ENCODE assay signal across 16 mouse cellular contexts in the genomic region with DNA sequence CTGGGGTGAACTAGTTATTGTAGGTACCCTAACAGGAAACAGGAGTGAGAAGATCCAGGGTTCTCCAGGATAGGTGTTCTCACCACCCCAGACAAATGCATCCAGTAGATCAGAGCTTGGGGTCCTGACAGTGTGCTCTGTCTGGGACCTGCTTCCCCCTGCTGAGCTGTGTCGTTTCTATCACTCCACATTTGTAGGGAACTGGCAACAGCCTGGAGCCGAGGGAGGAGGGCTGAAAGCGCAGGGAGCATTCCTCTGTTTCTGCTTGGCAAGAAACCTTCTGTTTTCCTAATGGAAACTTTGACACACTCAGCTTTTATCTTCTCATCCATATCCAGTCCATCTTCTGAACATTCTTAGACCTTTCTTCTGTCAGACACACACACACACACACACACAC. TPM values are rescaled to one million over a fixed set of nuclear protein-coding genes. Genes with fewer than 3 reads are reported as not detected.
DNase-seq lines count a peak whose midpoint lies in the region; ATAC-seq and TF ChIP-seq lines count a peak whose summit lies in the region.
"Had no signal": no experiment of that assay in that cellular context is flagged by ENCODE, and none has a peak within 500 bp of the region (broad histone marks: within the 10 kb centered on the region; RNA-seq: fewer than 3 reads in every experiment).

No protein-coding gene starts in this region.

- H3K4me2 ChIP-seq in heart, postnatal 0 days (ENCODE audit: low read depth, low read length) = no peak overlapping the region
- H3K4me2 ChIP-seq: midbrain, embryonic 12.5 days; neural tube, embryonic 13.5 days had no signal

- intact Hi-C loops in gastrocnemius, postnatal 36 days (cut with DNase I) = no loop called here

- peak; percentile 39; the same call in 1 of the 2 replicates for ATAC-seq in heart, postnatal 0 days (ENCODE audit: insufficient read depth, low read depth)

- no peaks in the 10 kb centered on the region for H3K9me3 ChIP-seq in heart, postnatal 0 days (replicated peaks; ENCODE audit: control insufficient read depth, low read length)
- H3K9me3 ChIP-seq: G1E; midbrain, embryonic 12.5 days; neural tube, embryonic 13.5 days had no signal

- peak; percentile 8 for DNase-seq in gastrocnemius, postnatal 25 days
- DNase-seq in gastrocnemius, postnatal 36 days = no peak
- DNase-seq in brain, adult 2 months (ENCODE audit: low read depth, low spot score) = peak; percentile 1
- peak; percentile 29 for DNase-seq in heart, postnatal 0 days (ENCODE audit: low spot score)
- DNase-seq in lung, postnatal 25 days (ENCODE audit: low spot score) = peak; percentile 39
- no peak for DNase-seq in frontal cortex, adult 2 months (ENCODE audit: extremely low spot score in 1 of 2, low spot score in 1 of 2)
- DNase-seq in layer of hippocampus, adult 8-10 months (ENCODE audit: low spot score in 2 of 2) = no peak
- DNase-seq in cerebellum, adult 11 months = no peak
- DNase-seq: cerebellum, adult 2 months; embryo, embryonic 11 days; thymus, adult 18-20 months had no signal

- H3K27ac ChIP-seq in heart, postnatal 0 days (ENCODE audit: low read depth) = no peak overlapping the region
- H3K27ac ChIP-seq: liver, embryonic 14.5 days; midbrain, embryonic 12.5 days; neural tube, embryonic 13.5 days had no signal

- TF ChIP-seq CTCF in heart, postnatal 0 days (IDR thresholded peaks at IDR 0.05; ENCODE audit: low read depth) = no peak

- no peak overlapping the region for H3K9ac ChIP-seq in heart, postnatal 0 days (replicated peaks; ENCODE audit: low read depth, low read length)
- H3K9ac ChIP-seq: liver, embryonic 14.5 days; midbrain, embryonic 12.5 days; neural tube, embryonic 13.5 days had no signal

- WGBS in heart, postnatal 0 days = 19% methylated on average over 3 of the region's 3 CpGs

- H3K27me3 ChIP-seq in heart, postnatal 0 days (ENCODE audit: control insufficient read depth, insufficient read depth, low read length) = no peaks in the 10 kb centered on the region
- H3K27me3 ChIP-seq: midbrain, embryonic 12.5 days; neural tube, embryonic 13.5 days had no signal

- no peaks in the 10 kb centered on the region for H3K4me1 ChIP-seq in heart, postnatal 0 days (ENCODE audit: control insufficient read depth, insufficient read depth)
- H3K4me1 ChIP-seq: midbrain, embryonic 12.5 days; neural tube, embryonic 13.5 days had no signal

- H3K4me3 ChIP-seq in heart, postnatal 0 days (ENCODE audit: low read depth, low read length) = no peak overlapping the region
- H3K4me3 ChIP-seq: midbrain, embryonic 12.5 days; neural tube, embryonic 13.5 days had no signal

- peaks cover 48% of the 10 kb centered on the region for H3K36me3 ChIP-seq in heart, postnatal 0 days (replicated peaks; ENCODE audit: control insufficient read depth, insufficient read depth, low read length)
- H3K36me3 ChIP-seq: G1E; midbrain, embryonic 12.5 days; neural tube, embryonic 13.5 days had no signal

- no peak for TF ChIP-seq EP300 in heart, postnatal 0 days (IDR thresholded peaks at IDR 0.05; ENCODE audit: low read depth)

RNA-seq across cellular contexts. Expression of a gene that starts 45.2 kb away (rescaled TPM):
- 1 to 10 TPM; 8.2 to 8.8 TPM for total RNA-seq in gastrocnemius, postnatal 25 days (2021)
- 10 to 100 TPM in 1 of 2 experiments, 1 to 10 TPM in 1; 6.4 to 10.8 TPM for total RNA-seq in gastrocnemius, postnatal 36 days (2021)
- total RNA-seq in heart, postnatal 0 days (2014; rRNA removed; ENCODE audit: low replicate concordance) = 14.8 and 40.4 TPM in 2 replicates
- polyA plus RNA-seq in heart, postnatal 0 days (2015; fragmentation: Nextera tagmentation; extraction: Ambion mirVana) = 19.8 and 21.5 TPM in 2 replicates
- 4.1 and 5.3 TPM in 2 replicates for polyA plus RNA-seq in frontal cortex, adult 2 months (2012; rRNA removed)
- total RNA-seq in layer of hippocampus, adult 8-10 months (2022) = 1 to 10 TPM; 1.7 to 2.3 (median 1.9) TPM
- polyA plus RNA-seq: C2C12, G1E had no signal

Comparison
In these comparisons a context has a peak if more than half of its experiments do, and no peak if none do; other contexts are left out.
1. DNase-seq: peak in gastrocnemius, postnatal 25 days (single experiment), brain, adult 2 months (single experiment), heart, postnatal 0 days (single experiment) and lung, postnatal 25 days (single experiment); none in gastrocnemius, postnatal 36 days (0 of 2), frontal cortex, adult 2 months (0 of 2), layer of hippocampus, adult 8-10 months (0 of 2) and cerebellum, adult 11 months (single experiment).